Comparison of ENCODE assay signal across 8 mouse cellular contexts in the genomic region with DNA sequence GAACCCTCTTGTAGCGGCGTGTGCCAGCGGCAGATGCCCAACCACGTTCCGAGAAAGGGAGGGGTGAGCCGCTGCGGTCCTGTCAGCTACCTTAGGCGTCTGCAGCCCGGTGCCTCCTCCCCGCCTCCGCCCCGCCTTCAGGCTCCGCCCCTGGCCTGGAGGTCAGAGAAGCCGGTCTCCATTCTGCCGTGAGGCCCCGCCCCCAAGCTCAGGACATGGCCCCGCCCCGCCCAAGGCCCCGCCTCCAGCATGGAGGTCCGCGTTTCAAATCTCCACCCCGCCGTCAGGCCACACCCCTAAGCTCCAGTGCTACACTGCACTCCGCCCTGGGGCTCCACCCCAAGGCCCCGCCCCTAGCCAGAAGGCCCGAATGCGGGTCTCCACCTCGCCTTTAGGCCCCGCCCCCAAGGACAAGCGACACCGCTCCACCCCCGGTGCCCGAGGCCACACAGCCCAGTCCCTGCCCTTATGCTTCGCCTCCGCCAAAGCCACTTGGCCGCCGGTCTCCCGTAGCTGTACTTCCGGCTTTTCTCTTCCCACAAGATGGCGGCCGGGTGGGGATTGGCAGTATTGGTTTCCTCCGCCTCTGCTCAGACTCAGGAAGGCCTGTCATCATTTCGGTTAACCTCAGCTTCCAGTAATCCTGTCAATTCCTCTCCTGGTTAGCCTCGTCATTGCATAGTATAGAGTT. TPM values are rescaled to one million over a fixed set of nuclear protein-coding genes. Genes with fewer than 3 reads are reported as not detected.
DNase-seq lines count a peak whose midpoint lies in the region; ATAC-seq and TF ChIP-seq lines count a peak whose summit lies in the region.

A gene (minus strand): TSS at position 217 of the 691 bp plus-strand sequence.

- H3K27ac ChIP-seq in forebrain, embryonic 16.5 days (ENCODE audit: low read length) = peak within 1 kb of the TSS; percentile 77
- peak within 1 kb of the TSS; percentile 94 for H3K27ac ChIP-seq in layer of hippocampus, adult 2 months
- peak within 1 kb of the TSS; percentile 55 for H3K27ac ChIP-seq in lung, embryonic 14.5 days (ENCODE audit: low read depth)
- peak within 1 kb of the TSS; percentile 13; the same call in 1 of the 2 replicates for H3K27ac ChIP-seq in olfactory bulb, adult 2 months (ENCODE audit: insufficient read depth, low read depth, low read length)
- peak within 1 kb of the TSS; percentile 26; the same call in 1 of the 2 replicates for H3K27ac ChIP-seq in thymus, adult 2 months (ENCODE audit: control insufficient read depth, insufficient read depth, low read length)

- peaks cover 21% of the 10 kb centered on the region for H3K4me1 ChIP-seq in G1E (ENCODE audit: insufficient read depth, low read depth, low read length)
- H3K4me1 ChIP-seq in forebrain, embryonic 16.5 days (replicated peaks; ENCODE audit: control insufficient read depth, insufficient read depth, low read length) = 0 out of 2 replicates have a peak, but pooled peaks cover 2% of the 10 kb centered on the region
- no peaks in the 10 kb centered on the region for H3K4me1 ChIP-seq in lung, embryonic 14.5 days (ENCODE audit: insufficient read depth)
- H3K4me1 ChIP-seq in olfactory bulb, adult 2 months (ENCODE audit: control insufficient read depth, insufficient read depth, low read length) = peaks cover 3% of the 10 kb centered on the region; the same call in 1 of the 2 replicates
- H3K4me1 ChIP-seq in thymus, adult 2 months (replicated peaks; ENCODE audit: control insufficient read depth, insufficient read depth, low read length) = peaks cover 7% of the 10 kb centered on the region

- DNase-seq in G1E (ENCODE audit: low spot score) = peak; percentile 85
- peak; percentile 100 for DNase-seq in cerebellum, adult 18-20 months
- peak; percentile 98 to 99 for DNase-seq in heart, postnatal 36 days
- DNase-seq in layer of hippocampus, adult 2 months (ENCODE audit: low spot score in 2 of 2) = peak; percentile 98 to 99
- DNase-seq in lung, embryonic 14.5 days = peak; percentile 99
- peak; percentile 100 for DNase-seq in thymus, adult 2 months

- H3K36me3 ChIP-seq in G1E (replicated peaks) = peaks cover 19% of the 10 kb centered on the region
- H3K36me3 ChIP-seq in forebrain, embryonic 16.5 days (ENCODE audit: control insufficient read depth, insufficient read depth) = 0 out of 2 replicates have a peak, but pooled peaks cover 3% of the 10 kb centered on the region
- H3K36me3 ChIP-seq in lung, embryonic 14.5 days (ENCODE audit: insufficient read depth) = no peaks in the 10 kb centered on the region
- H3K36me3 ChIP-seq in thymus, adult 2 months (ENCODE audit: control insufficient read depth, insufficient read depth, low read length) = no peaks in the 10 kb centered on the region

- intact Hi-C loops in heart, postnatal 36 days (cut with DNase I) = loop anchor here (2.0 kb wide), 1 partner anchor 74 kb away; a partner anchor contains a TSS

- peak within 1 kb of the TSS; percentile 69 for H3K4me2 ChIP-seq in forebrain, embryonic 16.5 days (ENCODE audit: low read length)
- H3K4me2 ChIP-seq in lung, embryonic 14.5 days = peak within 1 kb of the TSS; percentile 99

- ATAC-seq in G1E (ENCODE audit: extremely low read depth, insufficient number of reproducible peaks, low FRiP score, poor library complexity, severe bottlenecking) = peak; percentile 91
- ATAC-seq in forebrain, embryonic 16.5 days = peak; percentile 98
- ATAC-seq in lung, embryonic 14.5 days (ENCODE audit: insufficient read depth) = peak; percentile 99

- peak within 1 kb of the TSS; percentile 89 for H3K4me3 ChIP-seq in G1E (ENCODE audit: low read depth, low read length)
- H3K4me3 ChIP-seq in forebrain, embryonic 16.5 days (replicated peaks; ENCODE audit: low read length) = peak within 1 kb of the TSS; percentile 65
- H3K4me3 ChIP-seq in layer of hippocampus, adult 2 months = peak within 1 kb of the TSS; percentile 94
- H3K4me3 ChIP-seq in lung, embryonic 14.5 days (ENCODE audit: low read depth, low read length) = peak within 1 kb of the TSS; percentile 67
- H3K4me3 ChIP-seq in olfactory bulb, adult 2 months (ENCODE audit: insufficient read depth, low read depth, low read length) = peak within 1 kb of the TSS; percentile 53
- H3K4me3 ChIP-seq in thymus, adult 2 months (ENCODE audit: control insufficient read depth, insufficient read depth, low read length) = peak within 1 kb of the TSS; percentile 85

- TF ChIP-seq POLR2A in olfactory bulb, adult 2 months (IDR thresholded peaks at IDR 0.05; ENCODE audit: insufficient read depth, low read depth, low read length) = peak; percentile 65
- TF ChIP-seq POLR2A in thymus, adult 2 months (IDR thresholded peaks at IDR 0.05; ENCODE audit: control insufficient read depth, extremely low read depth, insufficient read depth, low read length, poor library complexity) = 0 out of 2 replicates have a peak, but pooled peaks have one; percentile 36

- under 1% methylated on average over 42 of the region's 44 CpGs for WGBS in forebrain, embryonic 16.5 days
- under 1% methylated on average over 38 of the region's 44 CpGs for WGBS in lung, embryonic 14.5 days
- under 1% methylated on average over 44 of the region's 44 CpGs for WGBS in olfactory bulb, adult 2 months
- 1% methylated on average over 44 of the region's 44 CpGs for WGBS in thymus, adult 2 months

- TF ChIP-seq CTCF in G1E (IDR thresholded peaks at IDR 0.05; ENCODE audit: low read depth, low read length) = no peak
- no peak for TF ChIP-seq CTCF in layer of hippocampus, adult 2 months (conservative IDR thresholded peaks at IDR 0.05)
- TF ChIP-seq CTCF in lung, embryonic 14.5 days (IDR thresholded peaks at IDR 0.05; ENCODE audit: low read depth) = no peak
- TF ChIP-seq CTCF in olfactory bulb, adult 2 months (IDR thresholded peaks at IDR 0.05; ENCODE audit: insufficient read depth, low read depth, low read length) = no peak
- TF ChIP-seq CTCF in thymus, adult 2 months (IDR thresholded peaks at IDR 0.05; ENCODE audit: borderline replicate concordance, control insufficient read depth, extremely low read depth, insufficient read depth, low read length, poor library complexity) = 0 out of 2 replicates have a peak, but pooled peaks have one; percentile 18

- no peaks in the 10 kb centered on the region for H3K27me3 ChIP-seq in G1E (ENCODE audit: insufficient read depth, low read length)
- H3K27me3 ChIP-seq in forebrain, embryonic 16.5 days (replicated peaks; ENCODE audit: control insufficient read depth, insufficient read depth, low read length) = no peaks in the 10 kb centered on the region
- H3K27me3 ChIP-seq in lung, embryonic 14.5 days (ENCODE audit: insufficient read depth, low read length) = no peaks in the 10 kb centered on the region
- H3K27me3 ChIP-seq in thymus, adult 2 months (ENCODE audit: control insufficient read depth, insufficient read depth, low read length) = no peaks in the 10 kb centered on the region

- H3K9ac ChIP-seq in forebrain, embryonic 16.5 days (replicated peaks; ENCODE audit: low read depth, low read length) = peak within 1 kb of the TSS; percentile 72
- H3K9ac ChIP-seq in lung, embryonic 14.5 days = peak within 1 kb of the TSS; percentile 57

- H3K9me3 ChIP-seq in G1E (replicated peaks) = no peaks in the 10 kb centered on the region
- no peaks in the 10 kb centered on the region for H3K9me3 ChIP-seq in forebrain, embryonic 16.5 days (ENCODE audit: control insufficient read depth, low read length)
- no peaks in the 10 kb centered on the region for H3K9me3 ChIP-seq in lung, embryonic 14.5 days (ENCODE audit: low read depth, low read length)

RNA-seq across cellular contexts. Expression of the gene that starts here (rescaled TPM):
- 5.7 and 6.0 TPM in 2 replicates for total RNA-seq in G1E (2014; fragmentation: Nextera tagmentation)
- total RNA-seq in G1E (2017) = 3.7 and 5.3 TPM in 2 replicates
- 0.48 and 0.67 TPM in 2 replicates for polyA plus RNA-seq in G1E (2012)
- 12.2 and 14.3 TPM in 2 replicates for polyA plus RNA-seq in forebrain, embryonic 16.5 days (2015; fragmentation: Nextera tagmentation; extraction: Ambion mirVana)
- total RNA-seq in heart, postnatal 36 days (2021) = 10 to 100 TPM; 13.1 to 13.8 TPM
- total RNA-seq in layer of hippocampus, adult 2 months (2021) = 10 to 100 TPM; 58.1 to 65.6 TPM
- polyA plus RNA-seq in lung, embryonic 14.5 days (2014; fragmentation: Nextera tagmentation; extraction: Ambion mirVana) = 6.2 and 6.9 TPM in 2 replicates
- not detected in 2 replicates for polyA plus RNA-seq in olfactory bulb, adult 2 months (2012; ENCODE audit: insufficient read depth, insufficient read length, low replicate concordance, missing spikeins)
- 3.1 and 3.5 TPM in 2 replicates for polyA plus RNA-seq in thymus, adult 2 months (2012; rRNA removed)

Comparison
In these comparisons a context has a peak if more than half of its experiments do, and no peak if none do; other contexts are left out.
1. Peak in every context shown above with its lines: DNase-seq, ATAC-seq, H3K4me3 ChIP-seq and H3K27ac ChIP-seq.
2. H3K27ac ChIP-seq: peak in every context shown above with its lines; median percentile 94 in layer of hippocampus, adult 2 months; 77 in forebrain, embryonic 16.5 days; 55 in lung, embryonic 14.5 days; 26 in thymus, adult 2 months; 13 in olfactory bulb, adult 2 months.